Mouse (Mus musculus) kidney, adult 9 months (tissue): Measurements from ENCODE around the gene Krtap17-1.

Source experiments
- DNase-seq: peaks from one replicate; pipeline ENCODE4 v3.0.0; 2022

Gene Krtap17-1

GRCm38 (mm10) chr11:99993620-99994383, at the start of gene Krtap17-1:
Gene Krtap17-1, minus strand, starts transcription at chr11:99993994.
- DNase-seq: no peak

- no peak for DNase-seq
Observed at GRCm38 (mm10) chr11:100041454-100041853, 47.7 kb upstream of the Krtap17-1 start, which contains the start of gene Krt34. Gene Krt34, minus strand, starts transcription at chr11:100041554.

- no peak for DNase-seq
Observed at GRCm38 (mm10) chr11:100029768-100030167, 36.0 kb upstream of the Krtap17-1 start, which contains the start of gene Krt33b. Gene Krt33b, minus strand, starts transcription at chr11:100029868.

DNA sequence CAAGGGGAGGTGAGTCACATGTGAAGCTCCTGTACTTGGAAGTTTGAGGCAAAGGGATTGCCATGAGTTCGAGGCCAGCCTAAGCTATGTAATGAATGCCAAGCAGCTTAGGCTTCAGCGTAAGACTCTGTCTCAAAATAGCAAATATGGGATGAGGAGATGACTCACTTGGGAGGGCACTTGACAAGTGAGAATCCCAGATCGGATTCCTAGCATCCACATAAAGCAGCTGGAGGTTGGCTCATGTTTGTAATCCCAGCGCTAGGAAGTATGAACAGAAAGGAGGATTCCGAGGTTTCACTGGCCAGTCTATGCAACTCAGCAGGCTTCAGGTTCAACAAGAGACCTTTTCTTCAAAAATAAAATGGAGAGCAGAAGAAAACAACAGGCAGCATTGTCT, 27.6 kb upstream of the Krtap17-1 start:
- DNase-seq: no peak

- DNase-seq: no peak
Observed at GRCm38 (mm10) chr11:100019466-100019865, 25.7 kb upstream of the Krtap17-1 start.

- DNase-seq: no peak
Observed at GRCm38 (mm10) chr11:100016112-100016511, 22.3 kb upstream of the Krtap17-1 start, which contains the start of gene Krt33a. Gene Krt33a, minus strand, starts transcription at chr11:100016212.

- DNase-seq: no peak
Observed at GRCm38 (mm10) chr11:100013691-100014171, 19.9 kb upstream of the Krtap17-1 start.

- no peak for DNase-seq
Observed at GRCm38 (mm10) chr11:100010682-100011081, 16.9 kb upstream of the Krtap17-1 start.

DNA sequence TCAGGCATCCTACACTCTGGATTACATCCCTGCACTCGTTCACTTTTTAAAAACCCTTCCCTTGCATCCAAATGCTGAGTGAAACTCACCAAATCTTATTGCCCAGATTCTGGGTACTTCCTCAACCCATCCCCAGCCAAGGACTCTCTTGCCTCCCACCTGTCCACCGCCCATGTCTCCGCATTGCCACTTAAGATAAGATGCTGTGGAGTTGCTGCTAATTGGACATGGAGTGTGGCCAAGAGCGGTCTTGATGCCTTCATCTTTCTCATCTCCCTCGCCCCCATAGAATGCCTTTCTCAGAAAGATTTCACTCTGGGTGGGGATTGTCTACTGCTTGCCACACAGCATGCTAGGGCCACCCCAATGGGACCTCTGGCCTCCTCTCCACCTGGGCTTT, 14.5 kb upstream of the Krtap17-1 start:
- no peak for DNase-seq

- peak; percentile 5 for DNase-seq
Observed at GRCm38 (mm10) chr11:100006624-100007023, 12.8 kb upstream of the Krtap17-1 start.

DNA sequence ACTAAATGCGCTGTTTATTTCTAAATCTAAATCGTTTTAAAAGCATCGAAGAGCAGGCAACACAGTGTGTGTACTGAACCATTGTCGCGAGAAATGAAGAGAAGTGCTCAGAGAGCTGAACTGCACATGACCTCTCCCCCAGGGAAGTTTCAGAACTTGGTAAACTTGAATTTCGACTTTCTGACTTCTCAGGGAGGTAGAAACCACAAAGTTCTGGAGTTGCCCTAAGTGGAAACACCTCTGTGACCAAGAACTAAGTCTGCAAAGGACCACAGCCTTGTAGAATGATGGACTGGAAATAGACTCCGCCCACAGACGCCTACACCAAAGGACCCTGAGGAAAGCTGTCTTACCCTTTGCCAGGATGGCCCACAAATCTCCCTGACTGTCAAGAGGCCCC, 12.1 kb upstream of the Krtap17-1 start:
- no peak for DNase-seq

DNA sequence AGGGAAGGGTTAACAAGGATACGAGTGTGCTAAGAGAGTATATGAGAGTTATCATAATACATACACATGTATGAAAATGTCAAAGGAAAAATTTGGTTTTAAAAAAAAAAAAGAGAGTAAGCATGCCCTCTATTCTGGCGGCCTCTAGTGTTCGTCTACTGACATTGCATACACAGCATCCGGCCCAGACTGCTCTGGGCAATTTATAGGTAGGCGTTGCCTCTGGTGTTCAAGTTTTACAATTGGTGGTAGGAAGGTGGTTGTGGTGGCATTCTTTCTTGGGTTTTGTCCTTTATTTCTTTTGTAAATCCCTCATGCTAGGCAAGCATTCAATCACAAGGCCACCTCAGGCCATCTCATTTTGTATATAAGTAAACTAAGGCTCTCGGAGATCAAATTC, 11.1 kb upstream of the Krtap17-1 start:
- peak; percentile 55 for DNase-seq

DNA sequence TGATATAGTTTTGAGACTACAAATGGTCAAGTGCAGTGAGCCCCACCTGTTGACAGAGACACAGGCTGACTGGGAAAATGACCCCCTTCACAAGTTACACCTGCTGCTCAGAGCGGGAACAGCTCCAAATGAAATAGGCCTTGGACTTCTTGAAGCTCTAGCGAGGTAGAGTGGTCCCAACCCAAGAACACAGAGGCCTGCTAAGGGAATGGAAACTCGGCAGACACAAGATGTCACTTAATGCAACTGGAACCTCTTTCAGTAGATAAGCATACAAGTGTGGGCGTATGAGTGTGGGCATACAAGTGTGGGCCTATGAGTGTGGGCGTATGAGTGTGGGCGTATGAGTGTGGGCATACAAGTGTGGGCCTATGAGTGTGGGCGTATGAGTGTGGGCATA, 5.3 kb upstream of the Krtap17-1 start:
- no peak for DNase-seq

DNA sequence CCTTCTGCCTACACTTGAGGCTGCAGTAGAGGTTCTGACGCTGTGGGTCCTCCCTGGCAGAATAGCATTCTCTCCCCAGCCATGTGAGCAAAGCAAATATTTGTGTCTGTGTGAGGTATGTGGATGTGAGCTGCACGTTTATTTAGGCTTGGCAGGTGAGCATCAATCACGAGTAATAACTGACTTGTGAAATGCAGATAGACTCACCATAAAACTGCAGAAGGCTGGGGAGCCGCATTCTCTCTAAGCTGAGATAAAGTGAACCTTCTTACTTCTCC, 529 bp upstream of the Krtap17-1 start:
- DNase-seq: no peak

- no peak for DNase-seq
Observed at GRCm38 (mm10) chr11:99990571-99990970, 3.2 kb downstream of the Krtap17-1 start.

DNA sequence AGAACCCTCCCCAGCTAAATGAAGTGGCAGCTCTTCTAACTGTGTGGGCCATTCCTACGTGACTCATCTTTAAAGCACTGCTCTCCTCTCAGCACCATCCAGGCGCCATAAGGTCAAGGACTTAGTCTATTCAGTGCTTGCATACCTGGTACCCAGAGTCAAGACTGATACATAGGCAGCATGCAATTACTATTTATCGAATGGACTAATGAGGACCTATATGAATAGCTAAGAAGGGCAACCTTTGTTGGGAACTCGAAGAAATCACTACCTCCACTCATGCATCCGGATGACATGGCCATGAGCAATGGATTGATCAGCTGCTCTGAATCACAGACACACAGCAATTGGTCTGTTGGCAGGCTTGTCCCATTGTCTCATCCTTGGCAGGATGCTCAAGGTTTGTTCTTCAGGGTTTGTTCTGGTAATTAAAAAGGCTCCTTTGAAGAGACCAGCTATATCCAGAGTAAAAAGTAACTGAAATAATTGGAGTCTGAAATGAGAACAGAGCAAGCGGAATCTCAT, 3.9 kb downstream of the Krtap17-1 start:
- DNase-seq: no peak

DNA sequence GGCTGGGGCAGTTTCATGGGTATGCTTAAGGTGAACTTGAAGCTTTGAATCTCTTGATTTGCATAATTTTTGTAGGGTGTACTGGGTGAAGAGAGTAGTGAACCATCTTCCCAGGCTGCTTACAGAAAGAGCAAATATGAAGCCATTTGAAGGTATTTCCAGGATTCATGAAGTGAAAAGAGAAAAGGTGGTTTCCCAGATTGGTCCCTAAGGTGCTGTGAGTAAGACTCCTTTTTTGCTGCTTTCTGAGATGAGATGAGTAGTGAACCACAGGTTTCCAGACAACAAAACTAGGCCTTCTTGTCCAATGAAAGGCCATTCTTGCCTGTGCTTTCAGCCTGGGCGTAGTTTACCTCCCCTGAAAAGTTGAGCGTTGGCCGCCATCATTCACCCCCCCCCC, 5.3 kb downstream of the Krtap17-1 start:
- no peak for DNase-seq

GRCm38 (mm10) chr11:99986180-99986647, 7.6 kb downstream of the Krtap17-1 start, which contains the start of gene Krtap16-1:
Gene Krtap16-1, minus strand, starts transcription at chr11:99986597.
- no peak for DNase-seq

DNA sequence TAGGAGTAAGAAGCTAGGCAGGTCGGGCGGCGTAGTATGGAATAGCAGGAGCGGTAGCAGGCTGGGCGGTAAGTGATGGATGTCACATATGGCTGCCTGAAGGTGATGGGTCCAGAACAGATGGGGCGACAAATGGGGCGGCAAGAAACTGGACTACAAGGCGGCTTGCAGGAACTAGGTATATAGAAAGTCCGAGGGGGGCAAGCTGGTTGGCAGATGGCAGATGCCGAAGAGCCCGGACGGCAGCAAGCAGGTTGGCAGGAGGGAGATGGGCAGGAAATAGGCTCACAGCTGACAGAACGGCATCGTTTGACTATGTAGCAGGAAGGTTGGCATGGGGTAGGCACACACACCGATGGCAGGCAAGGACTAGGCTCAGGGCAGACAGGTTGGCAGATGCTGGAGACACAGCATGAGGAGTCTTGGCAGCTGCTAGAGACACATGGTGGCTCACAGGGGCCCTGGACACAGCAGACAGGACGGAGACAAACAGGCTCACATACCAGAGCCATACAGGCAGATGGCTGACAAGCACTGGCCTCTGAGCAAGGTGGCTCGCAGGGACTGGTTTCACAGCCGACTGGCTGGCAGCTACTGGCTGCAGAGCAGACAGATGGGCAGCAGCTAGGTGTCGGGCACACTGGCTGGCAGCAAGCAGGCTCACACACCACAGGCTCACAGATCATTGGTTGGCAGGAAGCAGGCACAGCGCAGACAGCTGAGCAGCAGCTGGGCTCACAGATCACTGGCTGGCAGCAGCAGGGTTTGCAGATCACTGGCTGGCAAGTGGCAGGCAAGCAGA, 8.3 kb downstream of the Krtap17-1 start:
- DNase-seq: no peak

DNA sequence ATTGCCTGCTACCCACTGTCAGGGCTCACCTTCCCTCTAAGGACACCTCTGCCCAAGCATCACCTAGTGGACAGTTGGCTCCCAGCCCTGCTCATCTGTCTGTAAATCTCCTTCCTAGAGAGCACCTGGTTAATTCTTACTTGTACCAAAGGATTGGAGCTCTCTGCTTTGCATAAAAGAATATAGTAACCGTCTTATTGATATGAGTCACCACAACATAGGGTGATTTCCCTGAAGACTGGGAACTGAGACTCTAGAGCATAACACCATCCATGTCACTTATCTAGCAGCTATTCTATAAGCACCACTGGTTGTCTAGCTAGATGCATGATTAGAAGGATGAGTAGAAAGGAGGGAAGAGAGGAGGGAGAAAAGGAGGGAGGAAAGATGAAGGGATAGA, 10.4 kb downstream of the Krtap17-1 start:
- DNase-seq: no peak

DNA sequence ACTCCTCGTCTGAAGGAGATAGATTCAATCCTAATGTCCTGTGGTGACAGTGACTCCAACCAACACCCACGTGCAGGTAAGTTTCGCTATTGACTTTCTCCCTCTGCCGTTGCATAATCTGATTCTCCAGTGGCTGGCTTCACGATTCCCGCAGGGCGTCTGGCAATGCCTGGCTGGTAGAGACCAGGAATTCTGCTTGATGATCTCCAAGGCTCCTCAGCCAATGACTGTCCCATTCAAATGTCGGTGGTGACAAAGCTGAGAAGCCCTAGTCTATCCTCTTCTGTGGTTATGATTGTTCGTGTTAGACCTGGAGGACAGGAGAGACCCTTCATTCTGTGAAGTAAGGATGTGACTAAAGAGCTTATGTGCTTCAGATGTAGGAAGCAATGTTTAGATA, 11.1 kb downstream of the Krtap17-1 start:
- DNase-seq: no peak

- no peak for DNase-seq
Observed at GRCm38 (mm10) chr11:99978953-99979352, 14.8 kb downstream of the Krtap17-1 start, which contains the start of gene Krtap29-1. Gene Krtap29-1, minus strand, starts transcription at chr11:99979053.

DNA sequence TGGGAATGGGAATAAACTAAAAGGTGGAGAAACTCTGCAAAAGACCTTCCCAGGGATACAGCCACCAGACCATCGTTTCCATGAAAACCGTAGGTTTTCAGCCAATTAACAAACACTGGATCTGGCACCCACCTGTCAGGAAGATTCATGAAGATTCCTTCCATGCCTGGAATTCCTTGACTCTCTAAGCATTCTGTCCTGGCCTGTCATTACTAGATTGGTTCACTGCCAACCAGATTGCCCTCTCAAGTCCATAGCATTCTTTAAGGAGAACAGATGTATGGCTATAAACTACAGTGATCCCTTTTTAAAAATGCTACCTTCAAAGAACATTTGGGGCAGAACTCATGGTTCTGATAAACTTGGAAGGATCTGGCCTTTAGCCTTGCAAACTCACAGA, 27.8 kb downstream of the Krtap17-1 start:
- no peak for DNase-seq

- DNase-seq: no peak
Observed at GRCm38 (mm10) chr11:99964213-99964612, 29.6 kb downstream of the Krtap17-1 start.
